Mouse (Mus musculus) urinary bladder, postnatal 4 days (tissue): ENCODE data around the gene Atp5k.

Experiments used
- DNase-seq, 2 experiments: peaks; one replicate each; pipeline ENCODE4 v3.0.0; 2021 to 2022; ENCODE audit warnings: low spot score in 2 of 2

The Atp5k gene

GRCm38 (mm10) chr5:108427186-108427585, 7.1 kb downstream of the Atp5k start:
- DNase-seq, result no peak

- no peak for DNase-seq
Measured at GRCm38 (mm10) chr5:108423427-108423826, 10.8 kb downstream of the Atp5k start.

DNA sequence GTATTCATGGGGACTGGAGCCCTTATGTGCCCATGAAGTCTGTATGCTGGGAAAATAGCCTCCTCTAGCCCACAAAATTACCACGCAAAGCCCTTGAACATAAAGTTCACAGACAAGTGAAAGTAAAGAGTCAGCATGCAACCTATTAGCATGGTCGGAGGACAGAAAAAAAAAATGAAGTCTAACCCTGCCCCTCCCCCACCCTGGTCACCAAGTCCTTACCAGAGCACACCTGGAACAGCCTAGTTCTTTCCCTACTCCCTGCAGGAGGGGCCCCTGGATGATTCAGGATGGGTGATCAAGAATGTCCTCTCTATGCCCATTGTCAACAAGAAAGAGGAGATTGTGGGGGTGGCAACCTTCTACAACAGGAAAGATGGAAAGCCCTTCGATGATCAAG, 11.5 kb downstream of the Atp5k start:
- no peak for DNase-seq

GRCm38 (mm10) chr5:108414711-108415110, 19.5 kb downstream of the Atp5k start:
- DNase-seq, result no peak

- no peak for DNase-seq
Measured at GRCm38 (mm10) chr5:108406977-108407376, 27.3 kb downstream of the Atp5k start.

DNA sequence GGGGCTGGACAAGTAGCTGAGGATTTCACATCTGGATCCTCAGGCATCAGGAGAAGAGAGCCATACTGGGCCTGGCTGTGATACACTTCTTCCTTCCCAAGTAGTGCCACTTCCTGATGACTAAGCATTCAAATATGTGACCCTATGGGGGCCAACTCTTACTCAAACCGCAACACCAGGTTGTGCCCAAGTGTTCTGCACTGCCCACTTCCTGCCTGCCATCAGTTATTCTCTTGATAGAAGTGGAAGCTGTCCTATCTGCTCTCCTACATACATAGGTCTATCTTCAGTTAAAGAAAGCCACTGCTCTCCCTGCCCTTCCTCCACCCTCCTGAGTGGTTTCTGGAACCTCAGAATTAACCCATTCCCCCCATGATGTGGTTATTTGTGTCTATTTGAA, 28.8 kb downstream of the Atp5k start:
- DNase-seq, result no peak

DNA sequence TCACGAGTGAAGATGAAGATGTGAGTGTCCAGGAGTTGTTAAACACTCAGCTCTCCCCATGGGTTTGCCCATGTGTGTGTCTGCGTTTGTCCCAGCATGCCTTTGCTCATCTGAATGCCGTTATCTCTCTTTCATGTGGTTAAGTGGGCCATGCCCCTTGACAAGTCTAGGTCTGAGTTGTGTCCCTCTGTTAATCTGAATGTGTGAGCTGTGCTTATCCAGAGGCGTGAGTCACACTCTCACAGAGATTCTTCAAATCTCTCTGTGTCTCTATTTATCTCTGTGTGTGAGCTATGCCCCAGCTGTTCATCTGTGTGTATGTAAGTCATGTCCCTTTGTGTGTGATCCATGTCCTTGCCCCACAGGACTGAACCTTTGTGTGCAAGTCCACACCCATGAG, 30.8 kb downstream of the Atp5k start:
- DNase-seq, result no peak

- no peak for DNase-seq
Measured at GRCm38 (mm10) chr5:108389744-108390143, 44.5 kb downstream of the Atp5k start.

GRCm38 (mm10) chr5:108388201-108388600, 46.0 kb downstream of the Atp5k start, which contains the start of gene Pde6b:
Gene Pde6b (plus strand): TSS chr5:108388391.
- DNase-seq, result no peak

- no peak for DNase-seq
Measured at GRCm38 (mm10) chr5:108386449-108386848, 47.8 kb downstream of the Atp5k start.

GRCm38 (mm10) chr5:108385632-108386031, 48.6 kb downstream of the Atp5k start:
- no peak for DNase-seq
